Mouse (Mus musculus) hindbrain, postnatal 0 days (tissue): ENCODE data around the gene Tmem141. TPM values are rescaled to one million over a fixed set of nuclear protein-coding genes. Genes with fewer than 3 reads are reported as not detected.
A peak's percentile ranks its signal among the peaks of the same experiment; 100 is the strongest.

Source experiments
- ATAC-seq: fragments of 200-750 bp; cut with Nextera tagmentation; 2 replicates; pipeline ENCODE4 v1.8.0; 2017; ENCODE audit warnings: mild to moderate bottlenecking, moderate TSS enrichment, moderate library complexity
- DNase-seq: peaks from one replicate; pipeline ENCODE4 v3.0.0-alpha.2; 2015; ENCODE audit warnings: low spot score
- H3K27ac ChIP-seq: fragments of 300-500 bp; sonication (generic); 2 replicates; pipeline ENCODE4 v1.5.1; 2014; ENCODE audit warnings: mild to moderate bottlenecking
- H3K27me3 ChIP-seq: fragments of 300-500 bp; sonication (generic); 2 replicates; pipeline ENCODE4 v1.6.1; 2014; ENCODE audit warnings: low read length, mixed read lengths; ENCODE audit not compliant: insufficient read depth
- H3K36me3 ChIP-seq: fragments of 300-500 bp; sonication (generic); 2 replicates; pipeline ENCODE4 v1.6.1; 2014; ENCODE audit warnings: low read length, mixed read lengths; ENCODE audit not compliant: insufficient read depth
- H3K4me1 ChIP-seq: fragments of 300-500 bp; sonication (generic); 2 replicates; pipeline ENCODE4 v1.6.1; 2014; ENCODE audit warnings: antibody characterized with exemption, low read length, mixed read lengths; ENCODE audit not compliant: insufficient read depth
- H3K4me2 ChIP-seq: fragments of 300-500 bp; sonication (generic); 2 replicates; pipeline ENCODE4 v1.6.1; 2014; ENCODE audit warnings: low read depth, mild to moderate bottlenecking, low read length, moderate library complexity, mixed read lengths
- H3K4me3 ChIP-seq: fragments of 300-500 bp; sonication (generic); 2 replicates; pipeline ENCODE4 v1.5.1; 2014; ENCODE audit warnings: low read length
- H3K9ac ChIP-seq: fragments of 300-500 bp; sonication (generic); replicated peaks from 2 replicates; pipeline ENCODE4 v1.6.1; 2014; ENCODE audit warnings: mild to moderate bottlenecking, low read length, moderate library complexity, mixed read lengths
- H3K9me3 ChIP-seq: fragments of 300-500 bp; sonication (generic); 2 replicates; pipeline ENCODE4 v1.6.1; 2016; ENCODE audit warnings: low read length, mixed read lengths
- CTCF ChIP-seq: IDR thresholded peaks from 2 replicates; pipeline ENCODE4 v1.5.1; 2016; ENCODE audit warnings: antibody characterized with exemption, control low read depth, low read depth
- WGBS: fragments of 180-500 bp; shearing (Covaris S2); extraction: QIAGEN DNeasy Blood & Tissue Kit; methylation state at CpG from one replicate; pipeline ENCODE4 v1.1.7; 2014; 5-methylcytosine and 5-hydroxymethylcytosine counted together
- polyA plus RNA-seq: library from polyadenylated mRNA; unstranded; fragments of >200 nt; fragmentation: Nextera tagmentation; extraction: Ambion mirVana; gene quantifications from 2 replicates; pipeline ENCODE4 v1.2.1, GENCODE M21; 2015
- total RNA-seq: library from RNA; depleted of rRNA; stranded (reverse); fragments of >200 nt; gene quantifications from 2 replicates; pipeline ENCODE4 v1.2.3, GENCODE M21; 2014

Tmem141 gene
- total and polyA plus RNA-seq, 2 experiments from 2014 or later: 52.0 to 59.8 TPM

GRCm38 (mm10) chr2:25633616-25634015 lies 11.8 kb upstream of the Tmem141 start:
- Histone ChIP-seq H3K36me3 (no peaks in the 10 kb centered on the region), H3K4me2 (no peak overlapping the region), H3K27me3 (no peaks in the 10 kb centered on the region), H3K4me3 (no peak overlapping the region), H3K4me1 (no peaks in the 10 kb centered on the region), H3K9me3 (no peaks in the 10 kb centered on the region), H3K9ac (no peak overlapping the region), H3K27ac (no peak overlapping the region)
- TF ChIP-seq CTCF: no peak
- WGBS: 80% methylated on average over 3 of the region's 3 CpGs
- ATAC-seq (no peak), DNase-seq (no peak)

- Histone ChIP-seq H3K36me3 (no peaks in the 10 kb centered on the region), H3K9ac (no peak overlapping the region), H3K9me3 (no peaks in the 10 kb centered on the region), H3K4me2 (no peak overlapping the region), H3K4me3 (no peak overlapping the region), H3K27me3 (no peaks in the 10 kb centered on the region), H3K4me1 (no peaks in the 10 kb centered on the region), H3K27ac (no peak overlapping the region)
- DNase-seq (no peak), ATAC-seq (no peak)
- TF ChIP-seq CTCF: no peak
- 33% methylated on average over 4 of the region's 4 CpGs for whole genome bisulfite sequencing
Observed at GRCm38 (mm10) chr2:25628738-25629137, 6.9 kb upstream of the Tmem141 start.

GRCm38 (mm10) chr2:25627811-25628210 lies 6.0 kb upstream of the Tmem141 start, which contains the start of gene Fcna:
Gene Fcna (minus strand): TSS chr2:25628030.
- Histone ChIP-seq H3K9ac (no peak within 1 kb of the TSS), H3K27me3 (no peaks in the 10 kb centered on the region), H3K4me3 (no peak within 1 kb of the TSS), H3K4me2 (no peak within 1 kb of the TSS), H3K9me3 (no peaks in the 10 kb centered on the region), H3K36me3 (no peaks in the 10 kb centered on the region), H3K4me1 (no peaks in the 10 kb centered on the region), H3K27ac (no peak within 1 kb of the TSS)
- 83% methylated on average over 6 of the region's 6 CpGs for WGBS
- no peak for DNase-seq
- TF ChIP-seq CTCF: no peak
- ATAC-seq: no peak

GRCm38 (mm10) chr2:25625986-25626385 lies 4.2 kb upstream of the Tmem141 start:
- DNase-seq: no peak
- no peak overlapping the region for H3K9ac ChIP-seq
- 0 out of 2 replicates have a peak, but pooled peaks cover 2% of the 10 kb centered on the region for H3K4me1 ChIP-seq
- no peak for ATAC-seq
- 65% methylated on average over 5 of the region's 5 CpGs for WGBS
- H3K9me3 ChIP-seq: no peaks in the 10 kb centered on the region
- no peaks in the 10 kb centered on the region for H3K27me3 ChIP-seq
- TF ChIP-seq CTCF: no peak
- H3K4me3 ChIP-seq: no peak overlapping the region
- H3K4me2 ChIP-seq: no peak overlapping the region
- no peaks in the 10 kb centered on the region for H3K36me3 ChIP-seq
- H3K27ac ChIP-seq: no peak overlapping the region

- Histone ChIP-seq H3K4me2 (peak overlapping the region; percentile 85), H3K27ac (no peak overlapping the region), H3K9ac (peak overlapping the region; percentile 66; the same call in 1 of the 2 replicates), H3K9me3 (no peaks in the 10 kb centered on the region), H3K4me1 (0 out of 2 replicates have a peak, but pooled peaks cover 7% of the 10 kb centered on the region), H3K36me3 (no peaks in the 10 kb centered on the region), H3K4me3 (peak overlapping the region; percentile 51; the same call in 1 of the 2 replicates), H3K27me3 (peaks cover 8% of the 10 kb centered on the region)
- WGBS: 76% methylated on average over 4 of the region's 4 CpGs
- ATAC-seq (no peak), DNase-seq (no peak)
- no peak for TF ChIP-seq CTCF
Observed at GRCm38 (mm10) chr2:25620852-25621228, 965 bp downstream of the Tmem141 start.

- no peak for DNase-seq
- Histone ChIP-seq H3K4me1 (0 out of 2 replicates have a peak, but pooled peaks cover 7% of the 10 kb centered on the region), H3K36me3 (no peaks in the 10 kb centered on the region), H3K27ac (no peak overlapping the region), H3K9ac (no peak overlapping the region), H3K9me3 (no peaks in the 10 kb centered on the region), H3K4me2 (no peak overlapping the region), H3K27me3 (peaks cover 12% of the 10 kb centered on the region), H3K4me3 (no peak overlapping the region)
- no peak for ATAC-seq
- 88% methylated on average over 6 of the region's 6 CpGs for WGBS
- TF ChIP-seq CTCF: no peak
Observed at GRCm38 (mm10) chr2:25620386-25620785, 1.4 kb downstream of the Tmem141 start.

GRCm38 (mm10) chr2:25617578-25617977 lies 4.2 kb downstream of the Tmem141 start, which contains the start of gene Ccdc183:
Gene Ccdc183 (minus strand): TSS chr2:25617678.
- Histone ChIP-seq H3K27me3 (peaks cover 21% of the 10 kb centered on the region), H3K9ac (no peak within 1 kb of the TSS), H3K4me2 (no peak within 1 kb of the TSS), H3K4me1 (0 out of 2 replicates have a peak, but pooled peaks cover 7% of the 10 kb centered on the region), H3K27ac (no peak within 1 kb of the TSS), H3K4me3 (peak within 1 kb of the TSS; percentile 16; the same call in 1 of the 2 replicates), H3K9me3 (no peaks in the 10 kb centered on the region), H3K36me3 (no peaks in the 10 kb centered on the region)
- no peak for TF ChIP-seq CTCF
- no peak for ATAC-seq
- DNase-seq: no peak
- 84% methylated on average over 3 of the region's 3 CpGs for WGBS
